Mouse (Mus musculus): ENCODE data around the gene Prkar2b. TPM values are rescaled to one million over a fixed set of nuclear protein-coding genes. Genes with fewer than 3 reads are reported as not detected.
A peak's percentile ranks its signal among the peaks of the same experiment; 100 is the strongest.
"Not testable (repeated sequence)": the region's sequence is repeated elsewhere in the genome, so short reads cannot be mapped to it uniquely, and the experiment has no call there.

Prkar2b gene
- polyA plus RNA-seq, 1 experiment = 70.8 TPM

DNA sequence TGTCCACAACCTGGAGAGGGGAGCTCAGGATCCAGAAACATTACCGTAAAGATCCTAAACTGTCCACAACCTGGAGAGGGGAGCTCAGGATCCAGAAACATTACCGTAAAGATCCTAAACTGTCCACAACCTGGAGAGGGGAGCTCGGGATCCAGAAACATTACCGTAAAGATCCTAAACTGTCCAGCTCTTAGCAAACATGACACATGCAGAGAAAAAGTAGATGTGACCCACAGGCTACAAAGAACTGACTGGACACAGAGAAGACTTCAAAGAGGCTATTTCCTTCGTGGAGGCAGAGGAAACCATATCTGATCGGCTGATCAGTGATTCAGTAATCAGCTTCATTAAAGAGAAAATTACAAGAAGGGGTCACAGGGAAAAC, 51.1 kb downstream of the Prkar2b start:
- not testable (repeated sequence) for DNase-seq (ENCODE audit: low read depth)

DNA sequence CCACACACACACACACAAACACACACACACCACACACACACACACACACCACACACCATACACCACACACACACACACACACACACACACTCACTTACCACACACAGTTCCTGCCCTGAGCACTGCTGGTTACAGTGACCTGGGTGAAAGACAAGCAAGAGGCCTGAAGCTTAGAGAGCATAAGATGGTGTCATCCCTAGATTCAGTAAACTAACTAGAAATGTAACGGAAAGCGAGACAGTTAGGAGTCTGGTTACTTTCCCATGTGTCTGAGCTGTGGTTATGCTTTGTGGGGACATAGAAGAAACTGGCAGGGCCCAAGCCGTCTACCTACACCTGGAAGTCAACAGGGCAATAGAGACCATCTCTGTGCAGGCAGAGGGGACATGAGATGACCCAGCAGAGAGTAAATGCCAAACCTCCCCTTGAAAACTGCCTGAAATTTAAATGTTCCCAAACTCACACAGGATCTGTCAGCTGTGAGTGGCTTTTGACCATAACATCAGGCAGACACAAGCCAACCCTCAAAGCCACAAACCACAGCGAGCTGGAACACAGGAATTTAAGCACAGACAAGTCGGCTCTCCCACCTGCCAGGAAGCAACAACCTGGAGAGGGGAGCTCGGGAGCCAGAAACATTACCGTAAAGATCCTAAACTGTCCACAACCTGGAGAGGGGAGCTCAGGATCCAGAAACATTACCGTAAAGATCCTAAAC, 51.7 kb downstream of the Prkar2b start:
- DNase-seq (ENCODE audit: low read depth) = no peak

DNA sequence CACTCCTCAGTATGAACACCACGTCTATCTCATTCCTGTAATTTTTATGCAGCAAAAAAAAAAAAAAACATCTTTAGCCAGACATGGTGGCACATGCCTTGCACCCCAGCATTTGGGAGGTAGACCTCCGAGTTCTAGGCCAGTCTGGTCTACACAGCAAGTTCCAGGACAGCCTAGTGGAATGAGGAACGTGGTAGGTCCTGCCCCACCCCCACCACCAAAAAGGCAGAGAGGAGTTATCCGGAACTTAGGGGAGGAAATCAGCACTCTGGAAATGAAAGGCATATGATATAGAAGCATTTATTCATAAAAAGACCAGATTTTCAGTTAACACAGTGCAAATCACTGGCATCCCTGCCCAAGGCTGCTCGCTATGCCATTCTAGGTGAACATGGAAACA, 52.4 kb downstream of the Prkar2b start:
- DNase-seq (ENCODE audit: low read depth) = no peak

DNA sequence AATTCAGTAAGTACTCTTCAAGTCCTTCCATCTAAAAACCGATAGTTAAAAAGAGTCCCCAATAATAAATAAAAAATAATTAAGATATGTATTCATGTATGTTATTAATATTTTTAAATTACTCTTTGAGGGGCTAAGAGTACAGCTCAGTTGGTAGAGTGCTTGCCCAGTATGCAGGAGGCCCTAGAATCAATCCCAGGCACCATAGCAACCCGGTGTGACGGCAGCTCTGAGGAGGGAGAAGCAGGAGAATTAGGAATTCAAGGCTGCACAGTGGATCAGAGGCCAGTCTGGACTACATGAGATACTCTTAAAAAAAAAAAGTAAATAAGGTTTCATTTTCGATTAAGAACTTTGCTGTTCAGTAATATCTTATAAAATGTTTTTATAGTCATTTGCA, 53.5 kb downstream of the Prkar2b start:
- DNase-seq (ENCODE audit: low read depth) = no peak

DNA sequence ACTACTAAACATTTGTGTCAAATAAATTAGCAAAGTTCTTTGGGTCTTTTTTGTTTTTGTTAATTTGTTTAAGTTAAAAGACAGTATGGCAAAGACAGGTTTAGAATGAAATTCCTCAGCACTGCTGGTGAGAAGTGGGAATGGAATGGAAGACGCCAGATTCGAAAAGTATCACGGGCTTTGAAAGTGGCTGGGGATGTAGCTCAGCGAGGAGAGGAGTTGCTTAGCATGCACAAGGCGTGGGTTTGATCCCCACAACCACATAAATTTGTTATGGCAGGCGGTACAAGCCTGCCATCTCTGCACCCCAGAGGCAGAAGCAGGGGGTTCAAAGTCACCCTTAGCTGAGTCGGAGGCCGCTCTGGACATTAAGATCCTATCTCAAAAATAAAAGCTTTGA, 54.1 kb downstream of the Prkar2b start:
- DNase-seq (ENCODE audit: low read depth) = no peak

DNA sequence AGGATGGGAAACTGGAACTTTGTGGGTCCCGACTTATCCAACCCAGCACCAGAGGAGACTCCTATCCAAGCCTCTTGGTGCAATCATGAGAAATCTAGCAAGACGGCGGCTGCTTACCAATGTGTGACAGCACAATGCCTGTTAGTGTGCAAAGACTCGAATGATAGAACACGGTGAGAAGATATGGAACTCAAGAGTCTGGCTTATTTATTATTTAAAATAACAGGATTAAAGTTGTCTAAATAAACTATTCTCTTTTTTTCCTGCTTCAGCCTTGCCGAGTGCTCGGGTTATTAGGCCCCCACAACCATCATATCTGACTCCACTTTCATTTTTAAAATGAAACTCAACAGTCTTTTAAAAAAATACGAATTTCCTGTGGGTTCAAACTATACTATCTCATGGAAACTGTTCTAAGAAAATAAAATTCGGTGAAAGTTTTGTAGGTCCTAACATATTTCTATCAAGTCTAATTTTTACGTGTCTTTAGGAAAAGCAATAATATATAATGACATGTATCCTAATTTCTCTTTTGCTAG, 54.6 kb downstream of the Prkar2b start:
- DNase-seq (ENCODE audit: low read depth) = no peak

DNA sequence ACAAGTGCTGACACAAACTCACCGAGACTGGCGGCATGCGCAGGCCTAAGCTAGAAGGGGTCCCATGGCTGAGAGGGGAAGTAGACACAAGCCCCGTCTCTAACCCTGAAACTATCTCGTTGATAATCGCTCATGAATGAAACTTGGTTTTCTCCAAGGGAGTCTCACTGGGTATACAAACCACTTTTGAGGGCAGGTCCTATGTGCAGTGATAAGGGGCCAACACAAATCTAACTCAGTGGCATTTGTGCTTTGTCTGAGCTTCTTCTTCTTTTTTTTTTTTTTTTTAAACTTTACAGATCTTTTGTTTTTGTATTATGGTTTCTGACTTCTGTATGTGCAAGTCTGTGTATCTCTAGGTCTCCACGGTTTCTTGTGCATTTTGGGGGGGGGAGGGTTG, 60.6 kb downstream of the Prkar2b start:
- DNase-seq (ENCODE audit: low read depth) = no peak

DNA sequence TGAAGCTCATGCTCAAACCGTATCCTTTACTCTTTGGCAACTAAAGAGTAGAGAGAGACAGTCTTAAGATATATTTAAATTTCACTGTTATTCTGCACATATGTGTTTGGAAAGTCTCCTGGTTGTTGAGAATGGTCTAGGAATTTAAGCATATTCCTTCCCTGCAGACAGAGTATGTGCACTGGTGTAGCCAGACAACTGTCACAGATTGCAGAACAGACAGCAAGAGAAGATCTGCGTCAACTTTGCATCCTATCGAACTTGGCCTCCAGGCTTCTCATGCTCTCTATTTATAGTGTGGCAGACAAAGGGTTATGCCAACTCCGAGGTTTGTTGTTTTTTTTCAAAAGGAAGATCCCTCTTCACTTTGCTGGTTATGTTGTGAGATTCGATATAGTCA, 62.4 kb downstream of the Prkar2b start:
- no peak for DNase-seq (ENCODE audit: low read depth)

DNA sequence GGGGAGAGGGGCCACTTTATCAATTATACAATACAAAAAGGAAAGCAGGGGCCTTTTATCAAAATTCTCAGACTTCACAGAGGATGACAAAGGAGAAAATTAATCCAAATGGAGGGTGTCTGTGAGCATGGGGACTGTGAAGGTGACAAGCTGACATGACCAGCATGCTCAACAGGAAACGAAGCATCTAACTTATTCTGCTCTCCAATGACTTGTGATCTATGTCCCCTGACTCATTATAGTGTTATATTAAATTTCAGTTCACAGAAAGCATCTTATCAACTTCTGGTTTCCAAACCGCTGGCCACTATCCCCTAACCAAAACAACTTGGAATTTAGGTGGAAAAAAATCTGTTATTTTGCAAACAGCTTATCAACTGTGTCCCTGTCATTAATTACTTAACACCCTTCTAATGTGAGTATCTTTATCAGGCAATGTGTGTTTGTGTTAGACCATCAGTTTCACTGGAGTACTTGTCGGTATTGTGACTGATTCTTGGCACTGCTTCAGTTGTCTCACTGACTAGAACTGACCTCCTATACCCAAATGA, 63.7 kb downstream of the Prkar2b start:
- no peak for DNase-seq (ENCODE audit: low read depth)

DNA sequence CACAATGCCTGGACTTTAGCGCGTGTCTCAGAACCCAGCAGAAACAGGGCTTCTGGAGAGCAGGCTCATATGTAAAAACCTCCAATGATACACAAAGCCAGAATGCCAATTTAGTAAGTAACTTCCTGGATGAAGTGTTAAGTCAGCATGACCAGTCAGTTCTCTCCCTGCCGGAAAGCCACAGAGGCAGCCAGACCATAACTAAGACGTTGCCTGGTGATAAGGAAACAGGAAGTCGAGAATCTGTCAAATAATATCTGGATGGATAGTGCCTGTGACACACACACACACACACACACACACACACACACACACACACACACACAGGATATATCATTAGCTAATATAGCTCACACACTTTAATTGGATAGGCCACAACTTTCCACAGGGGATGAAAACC, 64.2 kb downstream of the Prkar2b start:
- DNase-seq (ENCODE audit: low read depth) = no peak

DNA sequence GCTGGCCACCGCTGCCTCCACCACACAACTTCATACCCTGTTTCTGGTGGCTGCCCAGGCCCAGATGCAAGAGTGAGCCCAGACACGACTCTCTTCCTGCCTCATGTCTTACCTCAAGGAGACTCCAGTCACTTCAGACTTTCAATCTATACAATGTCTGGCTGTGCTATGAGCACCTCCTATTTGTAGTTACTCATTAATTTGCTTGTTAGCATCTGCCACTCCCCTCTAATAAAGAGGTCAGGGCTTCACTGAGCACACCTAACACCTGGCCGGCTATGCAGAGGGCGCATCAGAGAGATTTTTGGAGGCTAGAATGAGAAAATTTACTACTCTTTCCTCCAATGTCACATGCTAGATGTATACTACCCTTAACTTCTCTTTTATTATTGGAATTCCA, 70.5 kb downstream of the Prkar2b start:
- no peak for DNase-seq (ENCODE audit: low read depth)

DNA sequence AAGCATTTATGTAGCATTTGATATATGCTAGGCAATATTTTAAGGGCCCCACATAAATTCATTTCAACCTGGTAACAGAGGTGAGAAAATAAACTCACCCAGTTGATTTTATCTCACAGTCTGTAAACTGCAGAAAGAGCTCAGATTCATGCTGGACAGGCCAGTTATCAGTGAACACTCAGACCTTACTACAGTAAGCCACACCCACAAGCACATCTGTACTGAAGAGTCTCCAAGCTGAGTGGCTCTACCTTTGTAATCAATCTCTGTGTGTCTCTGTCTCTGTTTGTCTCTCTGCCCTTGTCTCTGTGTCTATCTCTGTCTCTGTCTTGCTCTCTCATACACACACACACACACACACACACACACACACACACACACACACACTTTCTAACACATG, 71.4 kb downstream of the Prkar2b start:
- DNase-seq (ENCODE audit: low read depth) = no peak

DNA sequence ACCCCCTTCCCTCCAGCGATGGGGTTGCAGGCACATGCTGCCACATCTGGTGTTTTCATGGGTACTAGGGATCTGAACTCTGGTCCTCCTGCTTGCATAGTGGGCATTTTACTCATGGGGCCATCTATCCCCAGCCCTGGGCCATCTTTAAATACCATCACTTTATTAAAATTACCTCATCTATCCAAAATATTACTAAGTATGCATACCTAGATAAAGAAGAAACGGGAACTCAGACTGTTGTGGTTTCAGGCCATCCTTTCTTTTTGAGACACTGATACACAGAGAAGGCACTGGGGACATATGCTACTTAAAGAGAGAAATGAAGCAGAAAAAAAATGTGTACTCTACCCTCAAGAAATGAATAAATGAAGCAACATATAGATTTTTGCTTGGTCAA, 74.6 kb downstream of the Prkar2b start:
- no peak for DNase-seq (ENCODE audit: low read depth)

DNA sequence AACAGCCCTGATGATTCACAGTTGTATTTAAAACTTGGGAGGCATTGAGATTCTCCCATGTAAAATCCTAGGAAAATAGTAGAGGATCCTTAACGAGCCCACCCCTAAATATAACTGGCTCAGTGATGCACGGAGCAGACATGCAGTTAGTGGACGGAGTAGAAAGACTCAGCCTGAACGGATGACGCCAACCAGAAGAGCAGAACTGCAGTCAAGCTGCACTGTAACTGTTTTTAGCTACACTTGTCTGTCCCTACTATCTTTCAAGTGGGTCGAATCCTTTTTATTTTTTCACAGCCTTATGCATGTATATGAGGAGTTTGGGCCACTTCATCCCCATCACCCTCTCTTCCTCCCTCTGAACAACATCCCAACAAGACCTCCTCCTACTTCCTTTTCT, 75.4 kb downstream of the Prkar2b start:
- DNase-seq (ENCODE audit: low read depth) = no peak

DNA sequence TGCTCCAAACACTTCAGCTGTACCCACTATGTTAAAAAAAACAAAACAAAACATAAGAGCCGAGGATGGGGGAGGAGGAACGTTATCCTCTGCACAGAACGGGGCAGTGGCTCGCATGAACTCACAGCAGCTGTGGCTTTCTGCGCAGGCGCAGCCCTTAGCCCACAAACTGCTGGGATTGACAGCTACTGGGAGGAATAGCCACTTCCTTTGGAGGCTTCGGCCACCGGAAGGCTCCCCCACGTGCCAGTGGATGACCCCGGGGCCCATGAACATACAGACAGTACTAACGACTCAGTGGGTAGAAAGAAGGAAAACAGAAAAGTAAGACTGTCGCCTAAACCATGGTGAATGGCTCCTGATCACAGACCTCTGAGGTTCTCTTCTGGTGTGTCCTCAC, 76.4 kb downstream of the Prkar2b start:
- no peak for DNase-seq (ENCODE audit: low read depth)

DNA sequence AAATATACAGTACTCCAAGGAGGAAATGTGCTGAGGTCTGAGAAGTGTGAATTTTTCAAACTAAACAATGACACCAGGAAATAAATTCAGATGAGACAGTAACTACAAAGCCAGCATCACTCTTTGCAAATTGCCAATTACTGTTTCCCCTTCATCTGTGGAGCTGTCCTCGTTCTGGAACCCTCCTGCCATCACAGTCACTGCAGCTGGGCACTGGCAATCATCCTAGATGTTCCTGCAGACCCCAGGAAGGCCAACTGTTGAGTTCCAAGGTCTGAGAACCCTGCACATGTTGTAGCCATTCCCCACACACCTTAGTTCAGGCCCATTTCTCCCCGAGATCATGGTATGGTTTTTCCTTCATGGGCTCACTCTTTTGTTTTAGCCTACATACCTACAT, 76.9 kb downstream of the Prkar2b start:
- DNase-seq (ENCODE audit: low read depth) = no peak

DNA sequence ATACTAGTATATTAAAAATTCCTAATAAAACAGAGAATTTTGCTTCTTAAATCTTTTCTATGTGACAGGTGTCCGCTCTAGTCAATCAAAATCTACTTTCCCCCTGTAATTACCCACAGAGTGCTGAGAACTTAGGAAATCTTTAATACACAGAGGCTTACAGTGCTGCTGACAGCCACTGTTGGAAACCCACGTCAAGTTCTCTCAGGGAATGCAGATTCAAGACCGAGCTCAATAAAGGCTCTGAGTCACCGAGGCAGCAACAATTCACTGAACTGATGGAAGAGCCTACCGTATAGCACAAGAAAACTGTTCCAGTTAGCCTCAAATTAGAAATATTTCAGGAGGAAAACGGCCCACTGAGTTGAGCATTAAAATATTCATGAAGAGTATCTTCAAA, 77.3 kb downstream of the Prkar2b start:
- DNase-seq (ENCODE audit: low read depth) = no peak

DNA sequence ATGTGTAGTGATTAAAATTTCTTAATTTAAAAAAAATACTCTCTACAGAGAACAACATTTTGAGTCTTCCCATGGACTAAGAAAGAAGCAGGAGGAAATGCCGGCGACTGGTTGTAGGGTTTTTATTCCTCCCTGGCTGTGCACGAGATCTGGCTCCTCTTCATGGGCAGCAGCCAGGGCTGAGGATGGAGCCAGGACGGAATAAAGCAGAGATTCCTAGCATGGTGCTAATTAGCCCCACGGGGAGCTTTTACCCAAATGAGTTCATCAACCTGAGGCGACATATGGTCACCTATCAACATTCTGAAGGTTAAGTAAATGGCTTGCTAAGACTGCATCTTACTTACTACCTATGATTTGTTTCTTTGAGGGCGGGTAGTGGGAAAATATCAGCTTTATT, 77.9 kb downstream of the Prkar2b start:
- no peak for DNase-seq (ENCODE audit: low read depth)

DNA sequence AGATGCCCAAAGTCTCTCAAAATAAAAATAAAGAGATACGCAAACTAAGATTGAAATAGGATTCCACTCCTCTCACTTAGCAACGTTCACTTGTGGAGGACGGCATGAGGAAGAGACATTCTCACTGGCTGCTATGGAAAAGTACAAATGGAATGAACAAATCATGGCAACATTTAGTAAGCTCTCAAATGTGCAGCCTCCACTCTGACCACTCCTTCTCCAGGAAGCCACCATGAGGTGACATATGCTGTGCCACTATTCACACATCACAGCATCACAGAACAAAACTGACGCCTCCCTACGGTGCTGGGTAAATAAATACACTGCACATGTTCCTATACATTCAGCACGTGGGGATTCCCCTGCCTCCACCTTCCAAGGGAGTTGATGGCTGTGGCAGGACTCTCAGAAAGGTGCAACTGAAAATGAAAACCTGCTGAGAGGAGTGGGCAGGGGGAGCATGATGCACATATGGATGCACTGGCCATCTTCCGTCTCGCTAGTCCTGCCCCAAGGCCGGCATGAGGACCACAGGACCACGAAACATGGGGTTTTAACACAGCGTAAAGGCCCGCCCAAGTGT, 83.4 kb downstream of the Prkar2b start:
- no peak for DNase-seq (ENCODE audit: low read depth)

DNA sequence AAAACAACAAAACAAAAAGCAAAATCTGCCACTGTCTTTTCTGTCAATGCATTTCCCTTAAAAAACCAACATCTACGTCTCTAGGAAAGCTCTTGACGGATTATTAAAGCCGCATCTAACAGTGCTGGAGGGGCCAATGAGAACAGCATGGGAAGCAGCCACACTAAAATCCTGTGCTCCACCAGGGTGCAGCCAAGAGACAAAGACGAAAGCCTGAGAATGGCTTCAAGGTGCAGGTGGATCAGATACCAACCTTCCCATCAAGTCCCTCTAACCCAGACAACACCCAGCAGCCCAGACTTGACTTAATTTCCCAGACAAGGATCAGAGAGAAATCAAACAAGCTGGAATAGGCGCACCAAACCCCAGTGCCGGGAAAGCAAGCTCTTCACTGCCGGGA, 84.6 kb downstream of the Prkar2b start:
- no peak for DNase-seq (ENCODE audit: low read depth)

DNA sequence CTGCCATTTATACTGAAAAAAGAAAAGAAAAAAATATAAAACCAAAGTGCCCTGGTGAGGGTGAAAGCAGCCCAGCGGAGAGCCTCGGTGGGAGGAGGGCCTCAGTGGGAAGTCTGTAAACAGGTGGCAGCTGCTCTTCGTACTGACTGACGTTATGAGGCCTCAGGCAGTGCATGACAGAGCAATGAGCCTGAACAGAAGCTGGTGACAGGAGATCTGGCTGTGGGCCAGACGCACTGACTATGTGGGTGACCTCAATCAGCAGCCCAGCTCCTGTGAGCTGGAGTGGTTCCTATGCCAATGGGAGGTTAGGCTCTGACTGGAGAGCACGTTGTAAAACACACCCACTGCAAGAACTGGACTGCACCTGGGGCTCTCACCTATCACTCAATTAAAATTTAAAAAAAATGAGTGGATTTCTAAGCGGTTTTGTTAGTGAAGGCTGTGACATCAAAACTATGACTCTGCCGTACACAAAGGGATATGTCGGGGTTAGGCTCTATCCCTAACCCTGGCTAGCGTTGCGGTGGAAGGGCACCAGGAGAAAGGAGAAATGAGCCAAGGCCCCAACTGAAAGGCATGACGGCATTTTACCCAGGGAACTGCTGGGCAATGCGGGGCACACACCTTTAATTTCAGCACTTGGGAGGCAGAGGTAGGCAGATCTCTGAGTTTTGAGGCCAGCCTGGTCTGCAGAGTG, 87.5 kb downstream of the Prkar2b start:
- peak; percentile 66 for DNase-seq (ENCODE audit: low read depth)

DNA sequence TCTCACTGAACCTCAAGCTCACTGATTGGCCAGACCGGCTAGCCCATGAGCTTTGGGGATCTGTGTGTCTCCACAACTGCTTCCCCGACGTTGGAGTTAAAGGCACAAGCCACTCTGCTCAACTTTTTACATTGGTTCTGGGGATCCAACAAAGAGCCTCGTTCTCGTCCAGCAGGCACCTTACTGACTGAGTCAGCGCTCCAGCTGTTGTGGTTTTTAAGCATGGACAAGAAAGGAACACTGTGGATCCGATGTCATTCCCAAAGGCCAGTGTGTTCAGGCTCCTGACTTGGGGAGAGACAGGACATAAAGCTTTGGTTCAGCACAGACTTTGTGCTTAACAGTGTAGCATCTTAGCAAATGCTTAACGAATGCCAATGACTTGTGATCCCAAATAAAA, 89.5 kb downstream of the Prkar2b start:
- DNase-seq (ENCODE audit: low read depth) = no peak

DNA sequence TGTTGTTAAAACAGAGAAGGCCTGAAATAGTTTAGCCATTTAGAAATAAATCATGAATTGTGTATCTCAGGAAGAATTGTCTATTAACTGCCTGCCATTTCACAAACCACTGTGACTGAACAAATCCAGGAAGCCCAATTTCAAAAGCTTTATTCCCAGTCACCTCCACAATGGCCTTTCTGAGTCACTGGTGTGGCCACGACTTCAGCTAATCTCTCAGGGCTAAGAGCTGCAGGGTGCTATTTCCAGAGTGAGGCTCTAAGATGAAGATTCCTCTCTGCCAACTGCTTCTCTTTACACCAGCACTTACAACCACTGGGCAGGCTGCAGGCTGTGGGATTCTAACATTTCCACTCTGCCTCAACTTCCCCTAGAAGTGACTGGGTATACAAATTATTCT, 92.0 kb downstream of the Prkar2b start:
- no peak for DNase-seq (ENCODE audit: low read depth)
